Mouse (Mus musculus): Measurements from ENCODE around the gene Cdk5r1.

Cdk5r1 gene

DNA sequence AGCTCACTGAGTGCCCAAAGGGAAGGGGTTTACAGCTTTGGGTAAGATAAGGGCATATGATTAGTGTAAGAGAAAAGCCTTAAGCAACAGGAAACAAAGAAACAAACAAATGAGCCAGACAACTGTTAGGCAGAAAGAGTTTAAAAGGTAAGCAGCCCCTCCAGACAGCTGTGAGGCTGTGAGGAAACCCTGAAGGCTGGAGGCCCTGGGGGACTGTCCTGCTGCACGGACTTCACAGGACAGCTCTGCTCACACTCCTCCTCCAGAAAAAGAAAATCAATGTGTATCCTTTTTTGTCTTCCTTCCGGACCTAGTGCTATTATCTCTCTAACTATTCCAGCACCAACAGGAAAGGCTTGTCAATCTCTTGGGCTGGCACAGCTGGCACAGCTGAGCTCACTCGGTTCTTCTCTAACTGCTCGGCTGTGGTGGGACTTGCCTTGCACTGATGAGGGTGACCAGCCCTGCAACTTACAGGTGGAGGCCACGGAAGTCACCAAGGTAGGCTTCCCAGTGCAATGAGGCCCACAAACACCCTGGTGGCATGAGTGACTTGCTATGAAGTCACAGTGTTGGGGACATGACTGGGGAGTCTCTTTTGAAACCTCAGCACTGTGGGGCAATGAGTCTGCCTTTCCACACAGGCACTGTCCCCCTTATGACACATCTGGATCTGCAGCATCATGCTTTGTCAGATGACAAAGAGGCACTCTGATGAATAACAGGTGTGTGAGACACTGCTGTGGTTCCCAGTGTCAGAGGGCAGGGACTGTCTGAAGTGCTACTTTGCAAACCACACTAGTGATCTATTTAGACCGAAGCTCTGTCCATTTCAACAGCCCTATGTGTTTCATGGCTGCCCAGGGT lies 27.9 kb downstream of the Cdk5r1 start:
- peak; percentile 11; the same call in 1 of the 2 replicates for ATAC-seq (ENCODE audit: low TSS enrichment)

DNA sequence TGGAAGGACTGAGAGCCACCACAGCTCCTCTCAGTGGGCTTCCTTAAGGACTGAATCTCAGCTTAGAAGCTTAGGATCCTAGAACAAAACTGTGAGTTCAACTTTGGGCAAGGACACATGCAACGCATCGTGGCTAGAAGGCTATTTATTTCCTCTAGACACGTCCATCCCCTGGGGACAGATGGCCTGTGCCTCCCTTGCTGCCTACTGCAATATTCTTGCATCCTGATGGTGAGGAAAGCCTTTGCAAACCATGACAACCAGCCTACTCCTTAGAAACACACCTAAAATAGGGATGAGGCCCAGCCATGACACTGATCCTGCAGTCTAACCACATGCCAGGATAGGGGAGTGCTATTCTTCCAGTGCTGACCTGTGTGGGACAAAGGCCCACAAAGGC lies 28.8 kb downstream of the Cdk5r1 start:
- peak; percentile 32 for ATAC-seq (ENCODE audit: low TSS enrichment)

DNA sequence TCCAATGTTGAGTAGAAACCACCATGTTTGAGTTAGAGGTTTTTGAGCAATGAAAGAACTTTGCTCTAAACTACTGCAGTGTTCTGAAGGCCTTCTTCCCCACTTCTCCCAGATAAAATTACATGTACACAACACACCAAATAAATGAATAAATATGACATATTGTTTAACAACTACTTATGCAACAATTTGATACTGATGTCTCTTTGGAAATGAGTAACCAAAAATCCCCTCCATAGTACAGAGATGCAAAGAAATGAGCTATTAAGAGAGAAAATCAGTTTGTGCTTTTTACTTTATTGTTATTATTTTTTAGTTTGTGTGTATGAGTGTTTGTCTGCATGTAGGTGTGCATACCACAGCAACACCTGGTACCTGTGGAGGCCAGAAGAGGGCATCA lies 29.7 kb downstream of the Cdk5r1 start:
- no peak for ATAC-seq (ENCODE audit: low TSS enrichment)

DNA sequence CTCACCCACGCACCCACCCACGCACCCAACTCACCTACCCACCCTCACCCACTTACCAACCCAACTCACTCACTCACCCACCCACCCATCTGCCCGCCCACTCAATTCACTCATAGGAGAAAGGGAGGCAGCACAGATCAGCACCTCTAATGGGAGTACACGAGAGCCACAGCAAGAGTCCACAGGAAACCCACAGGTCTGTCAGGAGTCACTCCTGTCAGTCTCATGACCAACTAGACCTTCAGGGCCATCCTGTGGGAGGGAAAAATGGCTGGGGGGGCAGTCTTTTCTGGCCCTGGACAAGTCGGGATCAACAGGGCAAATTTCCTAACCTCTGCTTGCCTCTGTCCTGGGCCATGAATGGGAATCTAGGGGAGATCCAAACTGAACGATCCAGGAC lies 31.0 kb downstream of the Cdk5r1 start:
- no peak for ATAC-seq (ENCODE audit: low TSS enrichment)

DNA sequence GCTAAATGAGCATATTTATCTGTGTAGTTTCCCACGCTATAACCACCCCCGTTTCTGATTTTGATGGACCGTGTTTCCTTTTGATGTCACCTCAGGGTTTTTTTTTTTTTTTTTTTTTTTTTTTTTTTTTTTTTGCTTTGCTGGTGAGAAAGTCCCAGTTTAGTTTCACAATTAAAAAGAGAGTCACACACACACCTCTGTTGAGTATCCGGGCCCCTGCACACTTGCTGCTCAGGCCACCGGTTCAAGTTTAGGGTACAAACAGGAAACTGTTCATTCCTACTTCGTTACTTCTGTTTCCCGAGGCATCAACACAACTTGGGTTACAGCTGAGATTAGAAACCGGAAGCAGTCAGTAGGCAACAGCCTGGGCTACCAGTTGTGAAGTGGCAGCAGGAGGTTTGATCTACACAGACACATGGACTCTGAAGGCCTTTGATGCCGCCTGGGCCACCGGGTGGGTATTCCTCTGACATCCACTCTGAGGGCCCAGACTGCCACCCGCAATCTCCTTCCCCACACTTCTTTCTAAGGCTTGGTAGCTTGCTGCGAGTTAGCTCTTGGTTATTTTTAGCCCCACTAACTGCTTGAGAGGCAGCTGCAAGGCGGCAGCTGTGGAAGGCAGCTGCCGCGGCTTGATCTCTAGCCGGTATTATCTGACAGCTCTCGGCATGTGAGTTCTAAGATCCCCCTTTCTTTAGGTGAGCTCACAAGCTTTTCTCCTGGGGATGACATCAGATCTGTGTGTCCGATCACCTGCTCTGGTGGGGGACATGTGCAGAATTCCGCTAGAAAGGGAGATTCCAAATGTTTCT lies 31.7 kb downstream of the Cdk5r1 start:
- ATAC-seq (ENCODE audit: low TSS enrichment): 0 out of 2 replicates have a peak, but pooled peaks have one; percentile 24

DNA sequence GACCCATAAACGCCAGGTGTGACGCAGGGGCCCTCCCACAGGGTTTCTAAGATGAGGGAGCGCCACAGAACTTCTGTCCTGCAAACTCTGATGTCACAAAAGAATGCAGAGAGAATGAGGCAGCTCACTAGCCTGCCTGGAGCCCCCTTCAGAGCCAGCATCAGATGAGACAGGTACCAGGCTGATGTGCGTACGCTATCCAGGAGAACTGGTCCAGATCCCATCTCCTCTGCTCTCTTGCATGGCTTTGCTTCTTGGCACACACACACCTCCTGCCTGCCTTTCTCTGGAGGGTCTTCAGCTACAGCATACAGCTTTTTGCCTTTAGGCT lies 32.3 kb downstream of the Cdk5r1 start:
- ATAC-seq (ENCODE audit: low TSS enrichment): no peak

DNA sequence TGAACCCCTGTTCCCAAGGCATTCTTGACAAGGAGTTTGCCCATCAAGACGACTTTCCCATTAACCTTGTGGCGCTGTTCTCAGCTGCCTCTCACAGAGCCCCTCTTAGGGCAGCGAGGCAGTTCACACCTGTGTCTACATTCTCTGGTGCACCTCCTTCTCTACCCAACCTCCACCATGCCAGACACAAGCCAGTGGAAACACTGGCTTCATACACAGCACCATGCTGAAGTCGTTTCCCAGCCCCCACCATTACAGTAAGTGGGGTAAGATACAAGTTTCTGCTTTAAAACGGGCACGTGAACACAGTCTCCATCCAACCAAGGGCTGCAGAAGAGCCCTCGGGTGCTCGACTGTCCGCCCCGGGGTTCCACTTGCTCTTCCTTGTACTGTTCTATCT lies 33.3 kb downstream of the Cdk5r1 start:
- no peak for ATAC-seq (ENCODE audit: low TSS enrichment)

DNA sequence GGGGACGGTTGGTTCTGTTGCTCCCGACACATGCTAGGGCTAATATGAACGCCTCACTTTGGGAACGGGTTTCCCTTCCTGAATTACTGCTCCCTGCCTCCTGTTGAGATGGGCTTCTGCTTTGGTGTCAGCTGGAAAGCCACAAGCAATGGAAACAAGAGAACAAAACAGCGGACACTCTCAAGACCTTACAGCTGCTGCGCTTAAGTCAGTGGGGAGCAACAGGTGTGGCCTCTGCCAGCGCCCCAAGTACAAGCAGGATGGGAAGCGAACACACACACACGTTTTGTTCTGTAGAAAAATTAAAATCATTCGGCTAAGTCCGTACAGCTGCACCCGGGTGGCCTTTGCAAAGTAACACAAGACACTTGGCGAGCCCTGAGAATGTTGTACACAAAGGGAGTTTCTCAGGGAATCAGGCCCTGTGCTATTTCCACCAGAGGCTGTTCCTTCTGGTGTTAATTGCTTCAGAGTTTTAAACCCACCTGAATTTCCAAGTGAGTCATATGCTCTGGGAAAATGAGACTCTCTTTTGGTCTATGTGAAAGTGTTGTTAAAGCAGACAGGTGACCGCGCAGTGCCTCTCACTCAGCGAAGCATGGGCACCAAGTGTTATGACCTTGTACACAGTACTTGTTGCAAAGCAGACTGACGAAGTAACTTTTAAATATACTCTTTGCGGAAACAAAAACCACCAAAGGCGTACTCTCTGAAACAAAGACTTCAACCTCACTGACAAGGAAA lies 35.7 kb downstream of the Cdk5r1 start:
- ATAC-seq (ENCODE audit: low TSS enrichment): no peak

DNA sequence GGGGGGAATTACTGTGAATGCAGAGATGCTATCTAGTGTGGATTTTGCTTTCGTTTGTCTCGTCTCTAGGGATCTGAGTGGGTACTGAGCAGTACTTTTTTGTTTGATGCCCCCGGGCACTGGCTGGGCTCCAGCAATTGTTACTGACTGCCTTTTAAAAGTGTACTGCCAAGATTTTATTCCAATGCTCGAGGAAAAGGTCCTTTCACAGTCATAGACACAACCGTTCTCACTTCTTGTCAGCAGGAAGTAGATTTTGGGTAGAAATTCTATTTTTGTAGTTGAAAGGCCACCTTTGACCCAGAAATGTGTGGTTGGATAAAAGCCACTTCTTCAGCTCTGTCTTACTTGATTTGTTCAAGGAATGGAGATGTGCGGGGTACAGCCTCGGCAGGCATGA lies 37.0 kb downstream of the Cdk5r1 start:
- no peak for ATAC-seq (ENCODE audit: low TSS enrichment)

DNA sequence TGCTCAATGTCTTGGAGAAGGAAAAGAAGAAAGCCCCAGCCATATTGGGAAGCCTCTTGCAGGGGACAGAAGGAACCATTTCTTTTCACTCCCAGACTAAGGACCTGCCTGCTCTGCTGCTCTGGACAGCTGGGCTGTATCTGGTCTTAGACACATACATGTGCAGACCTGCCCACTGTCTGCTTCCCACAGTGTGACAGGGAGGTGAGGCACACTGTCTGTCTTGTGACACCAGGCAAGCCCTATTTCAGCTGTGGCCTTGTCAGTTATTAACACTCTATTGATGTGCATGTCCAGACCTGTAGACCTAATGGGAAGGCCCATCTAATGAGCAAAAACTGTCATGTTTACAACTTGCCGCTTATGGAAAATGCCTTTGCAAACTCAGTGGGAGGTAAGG lies 38.5 kb downstream of the Cdk5r1 start:
- no peak for ATAC-seq (ENCODE audit: low TSS enrichment)

DNA sequence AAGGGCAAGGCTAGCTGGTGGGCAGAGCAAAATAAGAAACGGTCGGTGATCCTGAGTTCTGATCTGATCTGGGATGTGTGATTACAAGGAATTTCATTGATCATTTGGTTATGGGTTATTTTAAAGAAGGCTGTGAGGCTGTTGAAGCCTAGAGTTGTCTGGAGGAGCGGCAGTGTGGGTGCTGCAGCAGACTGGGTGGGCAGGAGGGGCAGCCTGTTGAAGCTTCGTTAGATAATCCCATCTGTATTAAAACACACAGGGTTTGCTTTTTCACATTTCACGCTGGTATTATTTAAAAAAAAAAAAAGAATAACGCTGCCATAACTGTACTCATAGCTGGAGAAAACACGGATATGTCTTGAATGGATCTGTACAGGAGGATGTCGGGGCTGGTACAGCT lies 39.1 kb downstream of the Cdk5r1 start:
- no peak for ATAC-seq (ENCODE audit: low TSS enrichment)

DNA sequence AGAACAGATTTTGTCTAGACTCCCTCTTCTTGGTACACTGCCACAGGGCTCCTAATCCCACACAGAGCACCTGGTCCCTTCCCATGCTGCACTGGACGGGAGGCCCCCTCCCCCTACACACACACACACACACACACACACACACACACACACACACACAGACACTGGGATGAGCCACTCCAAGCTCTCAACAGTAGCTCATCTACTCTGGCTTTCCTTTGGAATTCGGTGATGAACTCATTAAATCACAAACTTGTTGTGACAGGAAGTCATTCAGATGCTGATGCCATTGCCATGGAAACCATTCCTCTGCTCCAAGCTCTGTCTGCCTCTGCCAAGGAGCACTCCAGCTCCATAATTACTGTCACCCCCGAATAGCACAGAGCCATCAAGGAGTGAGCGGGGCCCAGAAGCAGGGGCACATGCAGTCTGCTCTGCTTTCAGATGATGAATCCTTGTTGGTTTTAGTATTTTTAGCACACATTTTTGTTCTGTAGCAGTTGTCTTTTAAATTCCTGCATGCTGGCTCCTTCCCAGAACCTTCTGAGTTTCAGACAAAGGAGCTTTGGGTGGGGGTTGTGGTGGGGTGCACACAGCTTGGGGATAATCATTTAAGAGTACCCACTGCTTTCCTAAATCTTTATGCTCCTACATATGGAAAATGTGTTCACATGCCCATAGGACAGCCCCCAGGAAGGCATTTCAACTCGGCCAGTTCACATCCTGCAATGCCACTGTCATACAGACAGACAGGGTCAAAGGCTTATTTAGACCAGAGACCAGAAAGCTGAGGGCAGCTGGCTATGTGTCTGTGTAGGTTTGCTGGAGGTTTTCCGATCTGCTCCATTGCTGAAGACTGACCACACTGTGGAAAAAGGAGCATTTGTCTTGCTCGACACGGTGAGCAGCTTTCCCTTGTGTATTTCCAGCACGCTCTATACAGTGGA lies 41.9 kb downstream of the Cdk5r1 start:
- peak; percentile 85 for ATAC-seq (ENCODE audit: low TSS enrichment)

DNA sequence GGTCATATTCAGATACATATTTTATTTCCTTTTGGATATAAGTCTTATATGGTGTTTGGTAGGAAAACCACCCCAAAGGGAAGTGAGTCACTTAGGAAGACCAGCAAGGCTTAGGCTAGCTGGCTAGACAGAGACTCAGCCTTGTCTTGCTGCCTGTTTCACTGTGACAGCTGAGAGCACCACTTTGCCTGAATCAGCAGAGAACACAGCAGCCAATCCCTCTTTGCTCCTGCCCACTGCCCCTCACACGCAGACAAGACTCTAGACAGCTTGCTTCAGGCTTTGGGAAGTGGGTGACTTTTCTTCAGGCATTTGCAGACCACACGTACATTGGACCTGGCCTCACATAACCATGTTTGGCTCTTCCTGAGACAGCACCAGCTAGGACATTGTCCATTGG lies 44.3 kb downstream of the Cdk5r1 start:
- ATAC-seq (ENCODE audit: low TSS enrichment): no peak

DNA sequence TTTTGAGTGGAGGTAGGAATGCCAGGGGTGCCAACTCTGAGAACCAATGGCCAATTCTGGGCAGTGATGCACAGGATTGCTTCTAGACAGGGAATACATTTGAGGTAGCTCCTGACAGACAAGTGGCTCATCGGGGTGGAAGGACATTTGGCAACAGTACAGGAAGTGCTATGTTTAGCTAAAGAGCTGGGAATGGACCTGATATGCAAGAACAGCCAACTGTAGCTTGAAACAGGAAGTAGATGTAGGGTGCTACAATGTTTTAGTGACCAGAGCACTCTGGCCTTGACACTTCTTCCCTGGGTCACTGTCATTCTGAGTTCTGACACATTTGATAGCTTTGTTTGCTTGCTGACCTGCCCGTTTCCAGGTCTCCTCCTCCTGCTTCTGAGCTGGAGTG lies 46.0 kb downstream of the Cdk5r1 start:
- no peak for ATAC-seq (ENCODE audit: low TSS enrichment)

DNA sequence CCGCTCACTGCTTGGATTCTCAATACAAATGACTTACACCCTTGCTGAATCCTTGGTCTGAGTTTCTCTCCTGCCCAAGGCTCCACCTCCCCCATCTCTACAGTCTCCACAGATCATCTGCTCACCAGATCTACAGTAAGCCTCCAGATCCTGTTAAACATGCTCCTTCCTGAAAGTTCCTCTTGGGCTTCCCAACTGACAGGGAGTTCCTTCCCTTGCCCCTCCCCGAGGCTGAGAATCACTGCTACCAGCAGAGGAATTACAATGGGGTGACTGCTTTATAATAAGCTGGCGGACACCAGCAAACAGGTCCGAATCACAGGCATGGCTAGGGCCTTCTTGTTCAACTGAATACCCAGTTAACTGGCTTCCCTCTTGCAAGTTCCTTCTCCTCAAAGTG lies 46.6 kb downstream of the Cdk5r1 start:
- no peak for ATAC-seq (ENCODE audit: low TSS enrichment)

DNA sequence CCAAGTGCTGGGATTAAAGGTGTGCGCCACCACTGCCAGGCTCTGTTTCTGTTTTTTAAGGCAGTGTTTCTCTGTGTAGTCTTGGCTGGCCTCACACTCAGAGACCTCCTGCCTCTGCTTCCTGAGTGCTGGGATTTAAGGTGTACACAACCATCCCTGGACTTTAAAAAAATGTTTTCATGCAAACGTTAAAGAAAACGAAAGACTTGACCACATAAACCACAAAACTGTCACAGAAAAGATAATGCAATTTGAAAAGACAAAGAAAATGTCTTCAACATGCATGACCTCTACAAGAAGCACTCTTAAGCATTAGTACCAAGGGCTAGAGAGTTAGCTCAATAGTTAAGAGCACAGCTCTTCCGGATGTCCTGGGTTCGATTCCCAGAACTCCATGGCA lies 47.4 kb downstream of the Cdk5r1 start:
- no peak for ATAC-seq (ENCODE audit: low TSS enrichment)

DNA sequence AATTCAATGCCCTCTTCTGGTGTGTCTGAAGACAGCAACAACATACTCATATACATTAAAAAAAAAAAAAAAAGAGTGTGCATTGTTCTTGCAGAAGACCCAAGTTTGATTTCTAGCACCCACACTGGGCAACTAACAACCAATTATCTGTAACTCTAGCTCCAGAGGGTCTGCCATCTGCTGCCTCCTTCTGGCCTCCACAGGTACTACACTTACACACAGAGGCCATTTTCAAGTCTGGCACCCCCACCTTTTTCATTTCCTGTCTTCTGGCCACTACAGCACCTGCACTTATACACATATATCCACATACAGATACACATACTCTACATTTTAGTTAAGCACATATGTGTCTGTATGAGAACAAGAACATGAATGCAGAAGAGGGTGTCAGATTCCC lies 50.9 kb downstream of the Cdk5r1 start:
- ATAC-seq (ENCODE audit: low TSS enrichment): no peak

DNA sequence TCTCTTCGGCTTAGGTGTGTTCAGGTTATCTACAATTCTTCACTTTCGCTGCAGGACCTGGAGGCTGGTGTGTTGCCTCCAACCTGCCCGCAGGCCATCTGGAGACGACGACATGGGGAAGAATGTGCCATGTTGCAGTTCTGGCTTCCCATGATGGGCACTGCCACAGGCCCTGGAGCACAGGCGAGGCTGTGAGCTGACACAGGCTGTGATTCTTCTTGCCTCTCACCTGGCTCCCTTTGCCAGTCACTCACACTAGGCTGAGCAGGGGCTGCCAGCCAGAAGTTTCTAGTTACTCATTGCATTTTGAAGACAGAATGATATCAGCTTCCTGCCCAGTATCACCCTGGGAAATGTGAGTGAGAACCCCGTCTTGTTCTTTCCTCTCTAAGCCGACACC lies 52.3 kb downstream of the Cdk5r1 start:
- ATAC-seq (ENCODE audit: low TSS enrichment): no peak

All from frontal cortex, adult (tissue).